Mouse (Mus musculus) thymus, adult 18-20 months (tissue): ENCODE data around the gene Smg6.
"Not testable (repeated sequence)": the region's sequence is repeated elsewhere in the genome, so short reads cannot be mapped to it uniquely, and the experiment has no call there.

Experiments used
- DNase-seq, 2 experiments: peaks; one replicate each; pipeline ENCODE4 v3.0.0; 2022; ENCODE audit warnings: mixed read lengths in 2 of 2

The Smg6 gene

GRCm38 (mm10) chr11:74996482-74996881, 70.9 kb downstream of the Smg6 start:
- DNase-seq = no peak

- no peak for DNase-seq
These were observed 75.4 kb downstream of the Smg6 start for GRCm38 (mm10) chr11:75000869-75001653.

- no peak for DNase-seq
These were observed 82.6 kb downstream of the Smg6 start for GRCm38 (mm10) chr11:75008270-75008669.

GRCm38 (mm10) chr11:75009537-75009936, 83.9 kb downstream of the Smg6 start:
- DNase-seq = not testable (repeated sequence)

- DNase-seq = peak; percentile 82 to 87
These were observed 87.5 kb downstream of the Smg6 start for GRCm38 (mm10) chr11:75012997-75013694.

- no peak for DNase-seq
These were observed 88.4 kb downstream of the Smg6 start for GRCm38 (mm10) chr11:75013764-75014695.

- DNase-seq = no peak
These were observed 89.2 kb downstream of the Smg6 start for GRCm38 (mm10) chr11:75014816-75015215.

GRCm38 (mm10) chr11:75015453-75015871, 89.8 kb downstream of the Smg6 start:
- no peak for DNase-seq

- DNase-seq = no peak
These were observed 90.8 kb downstream of the Smg6 start for GRCm38 (mm10) chr11:75016309-75016860.

GRCm38 (mm10) chr11:75017831-75018230, 92.2 kb downstream of the Smg6 start:
- no peak for DNase-seq

- DNase-seq = no peak
These were observed 101.4 kb downstream of the Smg6 start for GRCm38 (mm10) chr11:75026977-75027376.

GRCm38 (mm10) chr11:75027616-75028015, 102.0 kb downstream of the Smg6 start:
- no peak for DNase-seq

- DNase-seq = no peak
These were observed 105.6 kb downstream of the Smg6 start for GRCm38 (mm10) chr11:75031251-75031650.

- DNase-seq = peak in 1 of 2 experiments; percentile 34
These were observed 107.3 kb downstream of the Smg6 start for GRCm38 (mm10) chr11:75032946-75033345.

- DNase-seq = no peak
These were observed 108.0 kb downstream of the Smg6 start for GRCm38 (mm10) chr11:75033581-75034067.

- no peak for DNase-seq
These were observed 108.5 kb downstream of the Smg6 start for GRCm38 (mm10) chr11:75034104-75034503.

- DNase-seq = no peak
These were observed 118.7 kb downstream of the Smg6 start for GRCm38 (mm10) chr11:75044333-75044732.

GRCm38 (mm10) chr11:75045822-75046221, 120.2 kb downstream of the Smg6 start:
- DNase-seq = no peak

GRCm38 (mm10) chr11:75046638-75047037, 121.0 kb downstream of the Smg6 start:
- DNase-seq = no peak

- DNase-seq = no peak
These were observed 121.4 kb downstream of the Smg6 start for GRCm38 (mm10) chr11:75047066-75047465.

GRCm38 (mm10) chr11:75047736-75048407, 122.2 kb downstream of the Smg6 start:
- no peak for DNase-seq

GRCm38 (mm10) chr11:75049146-75049545, 123.5 kb downstream of the Smg6 start:
- no peak for DNase-seq
